Mouse (Mus musculus) CH12.LX (cell line): ENCODE measurements around the gene Pced1b.

Source experiments
- CHD2 ChIP-seq: IDR thresholded peaks from 2 replicates; pipeline ENCODE4 v1.6.1; 2011; ENCODE audit warnings: low read length, improper control_type of control experiment
- CTCF ChIP-seq, 2 experiments: IDR thresholded peaks in 1 of 2; conservative IDR thresholded peaks in 1 of 2; 2 replicates each; pipeline ENCODE4 v1.5.1; 2011 to 2012; ENCODE audit warnings: low read depth in 2 of 2, low read length in 2 of 2, improper control_type of control experiment in 1 of 2, inconsistent platforms in 1 of 2, mild to moderate bottlenecking in 1 of 2, moderate library complexity in 1 of 2
- ETS1 ChIP-seq: conservative IDR thresholded peaks from 2 replicates; pipeline ENCODE4 v1.6.1; 2012; ENCODE audit warnings: low read depth, mild to moderate bottlenecking, inconsistent platforms, low read length, improper control_type of control experiment, moderate library complexity
- HCFC1 ChIP-seq: IDR thresholded peaks from 2 replicates; pipeline ENCODE4 v1.6.1; 2012; ENCODE audit warnings: low read depth, mild to moderate bottlenecking, inconsistent platforms, low read length, improper control_type of control experiment
- KAT2A ChIP-seq: IDR thresholded peaks from 2 replicates; pipeline ENCODE4 v1.6.1; 2012; ENCODE audit warnings: low read length, improper control_type of control experiment, inconsistent platforms; ENCODE audit not compliant: insufficient replicate concordance
- MAFK ChIP-seq: IDR thresholded peaks from 2 replicates; pipeline ENCODE4 v1.6.1; 2011; ENCODE audit warnings: low read length, improper control_type of control experiment; ENCODE audit not compliant: insufficient replicate concordance
- PAX5 ChIP-seq: IDR thresholded peaks from 2 replicates; pipeline ENCODE4 v1.6.1; 2012; ENCODE audit warnings: low read length, inconsistent platforms, mixed read lengths
- POLR2A ChIP-seq: IDR thresholded peaks from 2 replicates; pipeline ENCODE4 v1.6.1; 2011; ENCODE audit warnings: low read depth, mild to moderate bottlenecking, improper control_type of control experiment, low read length
- POLR2AphosphoS2 ChIP-seq: IDR thresholded peaks from 2 replicates; pipeline ENCODE4 v1.6.1; 2011; ENCODE audit warnings: low read depth, low read length, improper control_type of control experiment
- RAD21 ChIP-seq: IDR thresholded peaks from 2 replicates; pipeline ENCODE4 v1.6.1; 2011; ENCODE audit warnings: low read depth, mild to moderate bottlenecking, low read length, improper control_type of control experiment, moderate library complexity
- RCOR1 ChIP-seq: conservative IDR thresholded peaks from 2 replicates; pipeline ENCODE4 v1.6.1; 2012; ENCODE audit warnings: low read depth, mild to moderate bottlenecking, inconsistent platforms, low read length, improper control_type of control experiment
- USF2 ChIP-seq: conservative IDR thresholded peaks from 2 replicates; pipeline ENCODE4 v1.6.1; 2011; ENCODE audit warnings: low read depth, low read length, improper control_type of control experiment
- ZC3H11A ChIP-seq: IDR thresholded peaks from 2 replicates; pipeline ENCODE4 v1.6.1; 2012; ENCODE audit warnings: low read depth, mild to moderate bottlenecking, inconsistent platforms, low read length, improper control_type of control experiment

GRCm38 (mm10) chr15:97309533-97309932, 62.6 kb downstream of the Pced1b start:
- TF ChIP-seq CHD2: no peak
- TF ChIP-seq HCFC1: no peak
- no peak for TF ChIP-seq CTCF (conservative IDR thresholded peaks at IDR 0.05 in 1 of 2, IDR thresholded peaks at IDR 0.05 in 1 of 2; ENCODE audit: low read depth in 2 of 2, low read length in 2 of 2)
- TF ChIP-seq POLR2A: no peak
- TF ChIP-seq RAD21: no peak
- TF ChIP-seq KAT2A: no peak
- no peak for TF ChIP-seq ZC3H11A
- no peak for TF ChIP-seq POLR2AphosphoS2
- no peak for TF ChIP-seq ETS1
- no peak for TF ChIP-seq USF2
- TF ChIP-seq MAFK: no peak
- TF ChIP-seq RCOR1: no peak
- no peak for TF ChIP-seq PAX5
